Mouse (Mus musculus): ENCODE measurements around the gene Pxt1. TPM values are rescaled to one million over a fixed set of nuclear protein-coding genes. Genes with fewer than 3 reads are reported as not detected.
"Not testable (repeated sequence)": the region's sequence is repeated elsewhere in the genome, so short reads cannot be mapped to it uniquely, and the experiment has no call there.

Gene Pxt1
- total RNA-seq (2021): not detected
- long read RNA-seq, experiment 1: 0 reads
- long read RNA-seq, experiment 2: 0 reads

DNA sequence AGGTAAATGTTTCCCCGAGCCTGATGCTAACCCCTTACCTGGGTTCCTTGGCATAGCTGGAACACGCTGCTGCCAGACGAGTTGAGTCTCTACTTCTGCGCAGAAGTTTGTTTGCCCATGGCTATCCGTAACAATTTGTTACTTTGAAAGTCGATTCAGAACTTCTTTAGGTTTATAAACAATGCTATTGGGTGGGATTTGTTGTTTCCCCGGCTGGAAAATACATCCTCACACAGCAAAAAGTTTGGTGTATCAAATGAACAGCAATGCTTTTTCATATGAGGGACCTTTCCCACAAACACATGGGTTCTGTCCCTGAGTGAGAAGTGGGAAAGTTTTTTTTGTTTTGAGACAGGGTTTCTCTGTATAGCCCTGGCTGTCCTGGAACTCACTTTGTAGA lies at the start of gene Pxt1:
Gene Pxt1 (minus strand): TSS at position 101 of the 400 bp plus-strand sequence.
- no peak for DNase-seq (ENCODE audit: low spot score)

DNA sequence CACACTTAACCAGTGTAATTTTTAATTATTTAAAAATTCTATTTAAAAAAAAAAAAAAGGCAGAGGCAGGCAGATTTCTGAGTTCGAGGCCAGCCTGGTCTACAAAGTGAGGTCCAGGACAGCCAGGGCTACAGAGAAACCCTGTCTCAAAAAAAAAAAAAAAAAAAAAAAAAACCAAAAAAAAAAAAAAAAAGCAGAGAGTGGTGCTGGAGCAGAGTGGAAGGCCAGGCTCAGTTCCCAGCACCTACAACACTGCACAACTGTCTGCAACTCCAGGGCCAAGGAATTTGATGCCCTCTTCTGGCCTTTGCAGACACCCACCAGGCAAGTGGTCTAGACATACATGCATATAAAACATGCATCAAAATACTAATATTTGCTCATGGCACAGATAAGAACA lies 49.4 kb upstream of the Pxt1 start:
- DNase-seq (ENCODE audit: low spot score): not testable (repeated sequence)

DNA sequence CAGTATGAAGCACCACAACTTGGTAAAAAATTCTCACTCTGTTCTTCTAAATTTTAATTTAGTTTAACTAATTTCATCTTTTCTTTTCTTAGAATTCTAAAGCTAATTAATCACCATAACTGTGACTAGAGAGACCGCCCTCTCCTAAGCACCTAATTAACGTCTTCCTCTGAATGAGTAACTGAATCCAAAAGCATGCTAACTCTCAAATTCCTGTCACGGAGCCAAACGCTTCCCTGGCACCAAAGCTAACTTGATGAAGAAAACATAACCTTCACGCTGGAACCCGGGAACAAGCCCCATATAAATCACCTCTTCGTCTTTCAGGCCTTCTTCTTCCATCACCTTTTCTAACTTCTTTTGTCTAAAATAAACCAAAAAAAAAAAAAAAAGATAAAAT lies 48.5 kb upstream of the Pxt1 start:
- DNase-seq (ENCODE audit: low spot score): no peak

GRCm38 (mm10) chr17:28991286-28991685 lies 47.6 kb upstream of the Pxt1 start:
- no peak for DNase-seq (ENCODE audit: low spot score)

DNA sequence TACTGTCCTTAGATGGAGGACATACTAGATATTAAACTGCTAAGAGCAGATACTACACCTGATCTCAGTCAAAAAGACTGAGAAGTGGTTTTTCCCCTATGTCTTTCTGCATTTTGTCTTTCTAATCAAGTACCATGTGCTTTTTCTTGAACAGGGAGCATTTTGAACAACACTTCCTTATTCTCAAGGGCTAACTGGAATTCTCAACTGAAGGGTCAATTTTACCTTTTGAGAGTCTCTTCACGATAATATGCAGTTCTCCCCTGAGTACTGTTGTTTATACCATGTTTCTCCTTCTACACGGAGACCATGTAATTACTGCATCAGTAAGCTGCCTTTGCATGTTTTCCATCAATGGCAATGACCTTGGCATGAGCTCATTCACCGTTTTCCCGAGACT lies 46.4 kb upstream of the Pxt1 start:
- DNase-seq (ENCODE audit: low spot score): no peak

- no peak for DNase-seq (ENCODE audit: low spot score)
These were observed 45.4 kb upstream of the Pxt1 start for GRCm38 (mm10) chr17:28988996-28989395.

DNA sequence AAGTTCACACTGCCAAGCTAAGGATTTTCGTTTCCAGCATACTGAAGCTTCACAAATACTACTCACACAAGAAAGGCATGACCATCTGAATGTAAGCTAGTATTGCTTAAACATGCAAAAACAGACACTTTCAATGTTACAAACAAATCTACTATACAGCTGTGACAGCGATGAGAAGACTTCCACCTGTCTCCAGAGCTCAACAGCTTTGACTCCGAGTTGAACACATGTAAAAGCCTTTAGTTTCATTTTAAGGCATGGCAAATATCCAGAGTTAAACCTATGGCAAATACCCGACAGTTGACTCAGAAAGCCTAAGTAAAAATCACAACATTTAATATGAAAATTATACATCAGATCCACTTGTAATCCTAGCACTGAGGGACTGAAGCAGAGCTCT lies 44.7 kb upstream of the Pxt1 start:
- no peak for DNase-seq (ENCODE audit: low spot score)

GRCm38 (mm10) chr17:28987713-28988112 lies 44.1 kb upstream of the Pxt1 start:
- DNase-seq (ENCODE audit: low spot score): no peak

- DNase-seq (ENCODE audit: low spot score): no peak
These were observed 43.2 kb upstream of the Pxt1 start for GRCm38 (mm10) chr17:28986833-28987232.

DNA sequence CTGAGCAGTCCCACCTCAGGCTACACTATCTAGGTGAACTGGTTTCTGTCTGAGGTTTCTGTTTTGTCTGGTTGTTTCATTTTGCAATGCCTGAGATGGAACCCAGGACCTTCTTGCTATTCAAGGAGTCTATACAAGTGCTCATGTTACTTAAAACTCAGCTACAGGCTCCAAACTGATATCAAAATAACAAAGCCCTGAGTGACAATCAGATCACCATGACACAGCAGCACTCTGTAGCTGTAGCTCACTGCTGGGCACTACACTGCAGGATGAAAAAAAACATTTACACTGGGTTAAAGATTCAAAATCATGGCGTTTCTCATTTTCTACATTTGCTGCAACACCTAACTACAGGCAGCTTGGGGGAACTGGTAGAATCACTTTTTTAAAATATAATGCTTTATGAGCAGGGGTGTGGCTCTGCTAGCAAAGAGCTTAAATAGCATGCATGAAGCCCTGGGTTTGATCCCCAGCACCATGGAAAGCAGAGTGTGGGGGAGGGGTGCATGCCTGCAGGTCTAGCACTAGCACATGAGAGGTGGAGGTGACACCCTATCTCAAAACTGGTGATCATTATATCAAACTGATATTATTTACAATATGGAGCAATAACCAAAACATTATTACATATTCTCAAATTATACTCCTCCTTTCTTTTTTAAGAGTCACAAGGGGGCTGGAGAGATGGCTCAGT lies 41.2 kb upstream of the Pxt1 start:
- DNase-seq (ENCODE audit: low spot score): no peak

DNA sequence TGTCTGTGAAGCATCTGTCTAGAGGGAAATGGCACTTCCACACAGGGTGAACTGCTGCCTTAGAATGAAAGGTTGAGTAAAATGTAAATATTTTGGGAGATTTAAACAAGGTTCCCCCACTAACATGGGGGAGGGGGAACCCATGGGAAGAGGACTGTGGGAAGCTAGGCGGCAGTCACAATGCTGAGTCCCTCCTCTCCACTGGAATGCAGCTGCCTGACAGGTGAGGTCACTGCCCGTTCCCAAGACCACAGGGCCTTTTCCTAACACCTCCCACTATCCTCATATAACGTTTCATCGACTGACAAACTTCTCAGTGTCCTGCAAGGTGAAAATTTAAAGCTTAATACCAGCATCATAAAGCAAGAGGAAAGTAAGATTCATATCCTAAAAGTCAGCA lies 39.0 kb upstream of the Pxt1 start:
- DNase-seq (ENCODE audit: low spot score): no peak

DNA sequence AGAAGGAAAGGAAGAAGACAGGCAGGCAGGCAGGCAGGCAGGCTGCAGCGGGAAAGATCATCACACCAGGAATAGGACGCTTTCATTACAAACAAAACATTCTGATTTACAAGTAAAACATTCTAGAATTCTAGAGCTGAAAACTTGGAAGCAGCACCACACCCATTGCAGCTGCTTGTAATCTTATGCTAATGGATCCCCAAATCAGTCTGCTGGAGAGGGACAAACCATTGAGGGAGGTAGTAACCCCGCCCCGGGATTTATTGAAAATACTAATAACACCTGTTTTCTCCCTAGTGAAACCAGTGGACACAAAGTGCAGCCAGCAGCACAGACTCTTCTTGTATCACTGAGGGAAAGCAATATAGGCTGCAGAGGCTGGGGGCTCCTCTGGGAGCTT lies 37.4 kb upstream of the Pxt1 start:
- no peak for DNase-seq (ENCODE audit: low spot score)

GRCm38 (mm10) chr17:28979091-28979490 lies 35.5 kb upstream of the Pxt1 start:
- DNase-seq (ENCODE audit: low spot score): no peak

DNA sequence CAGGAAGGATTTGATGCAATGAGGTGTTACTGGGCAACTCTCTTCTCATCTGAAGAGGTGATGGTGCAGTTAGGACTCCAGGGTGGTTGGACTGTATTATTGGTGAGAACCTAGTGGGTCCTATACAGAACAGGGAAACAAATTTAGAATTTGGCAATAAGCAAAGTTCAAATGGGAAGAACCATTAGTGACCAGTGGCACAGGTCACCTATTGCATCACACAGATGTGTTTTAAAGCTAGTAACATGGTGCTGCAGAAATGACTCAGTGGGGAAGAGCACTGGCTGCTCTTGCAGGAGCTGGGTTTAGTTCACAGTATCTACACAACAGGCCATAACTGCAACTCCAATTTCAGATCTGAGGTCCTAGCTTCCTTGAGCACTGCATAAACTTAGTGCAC lies 26.5 kb upstream of the Pxt1 start:
- no peak for DNase-seq (ENCODE audit: low spot score)

DNA sequence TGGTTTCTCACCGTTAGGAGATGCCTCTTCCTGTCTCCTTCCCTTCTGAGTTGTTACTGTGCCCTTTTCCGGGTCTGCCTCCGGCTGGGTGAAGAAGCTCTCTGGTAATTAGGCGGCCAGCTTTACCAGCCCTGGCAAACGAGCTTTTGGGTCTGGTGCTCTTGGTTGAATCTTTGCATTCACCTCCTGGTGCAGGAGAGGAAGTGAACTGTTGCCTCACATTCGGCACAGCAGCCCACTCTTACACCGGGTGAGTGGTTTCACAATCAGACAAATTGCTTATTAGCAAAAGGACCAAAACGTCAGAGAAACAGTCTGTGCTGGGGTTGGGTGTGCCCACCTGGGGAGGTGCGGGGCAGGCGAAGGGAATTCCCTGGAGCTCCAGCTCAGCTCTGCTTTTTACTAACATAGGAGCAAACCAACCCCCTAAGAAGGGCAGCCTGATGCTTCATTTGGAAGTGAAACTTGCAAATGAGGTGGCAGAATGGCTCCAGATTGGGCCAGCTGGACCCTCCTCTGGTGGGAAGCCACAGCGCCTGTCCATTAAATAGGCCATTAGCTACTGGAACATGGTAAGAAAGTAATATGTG lies 23.5 kb upstream of the Pxt1 start:
- no peak for DNase-seq (ENCODE audit: low spot score)

- DNase-seq (ENCODE audit: low spot score): no peak
These were observed 18.0 kb upstream of the Pxt1 start for GRCm38 (mm10) chr17:28961596-28961995.

- DNase-seq (ENCODE audit: low spot score): no peak
These were observed 17.0 kb upstream of the Pxt1 start for GRCm38 (mm10) chr17:28960597-28960996.

- DNase-seq (ENCODE audit: low spot score): no peak
These were observed 10.8 kb upstream of the Pxt1 start for GRCm38 (mm10) chr17:28954416-28954815.

GRCm38 (mm10) chr17:28953251-28953650 lies 9.6 kb upstream of the Pxt1 start:
- DNase-seq (ENCODE audit: low spot score): no peak

DNA sequence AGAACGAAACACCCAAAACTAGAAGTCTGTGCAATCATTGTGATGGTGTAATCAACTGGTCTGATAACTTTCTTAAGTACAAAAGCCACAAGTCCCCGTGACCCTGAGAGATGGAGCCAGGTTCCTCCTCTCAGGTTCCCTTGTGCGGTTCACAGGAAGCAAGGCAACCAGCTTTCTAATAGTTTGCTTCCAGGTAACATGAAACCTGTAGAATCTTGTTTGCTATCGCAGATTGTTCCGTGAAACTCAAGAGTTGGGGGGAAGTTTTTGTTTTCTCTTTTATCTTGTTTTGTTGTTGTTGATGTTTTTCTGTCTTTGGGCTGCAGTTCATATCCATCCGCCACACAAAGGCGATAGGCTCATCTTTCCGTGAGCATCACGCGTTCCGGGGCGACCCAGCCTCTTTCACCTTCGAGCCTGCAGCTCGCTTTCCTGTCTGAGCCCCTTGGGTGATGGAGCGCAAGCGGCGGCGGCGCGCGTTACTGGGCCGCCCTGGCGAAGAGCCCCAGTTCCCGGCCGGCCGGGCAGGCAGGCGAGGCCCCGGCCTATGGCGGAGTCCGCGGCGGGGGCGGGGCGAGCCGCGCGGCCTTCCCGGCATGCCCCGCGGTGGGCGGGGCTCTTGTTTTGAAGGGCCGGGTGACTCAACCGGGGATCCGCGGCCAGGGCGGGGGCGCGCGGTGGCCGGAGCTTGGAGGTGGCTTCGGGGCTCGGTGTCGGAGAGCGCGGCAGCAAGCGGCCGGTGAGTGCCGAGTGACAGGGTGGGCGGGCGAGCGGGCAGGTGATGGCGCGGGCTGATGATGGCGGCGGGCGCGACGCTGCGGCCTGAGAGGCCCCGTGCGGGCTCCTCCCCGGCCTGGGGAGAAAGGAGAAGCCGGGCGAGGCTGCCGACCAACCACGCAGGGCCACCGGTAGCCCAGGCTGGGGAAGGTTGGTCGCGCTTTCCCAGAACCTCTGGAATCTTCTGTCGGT lies 8.5 kb upstream of the Pxt1 start, which contains the start of gene Kctd20:
Gene Kctd20 (plus strand): TSS at position 120 of the 969 bp plus-strand sequence.
- peak; percentile 92 for DNase-seq (ENCODE audit: low spot score)

GRCm38 (mm10) chr17:28950751-28951150 lies 7.1 kb upstream of the Pxt1 start:
- DNase-seq (ENCODE audit: low spot score): no peak

DNA sequence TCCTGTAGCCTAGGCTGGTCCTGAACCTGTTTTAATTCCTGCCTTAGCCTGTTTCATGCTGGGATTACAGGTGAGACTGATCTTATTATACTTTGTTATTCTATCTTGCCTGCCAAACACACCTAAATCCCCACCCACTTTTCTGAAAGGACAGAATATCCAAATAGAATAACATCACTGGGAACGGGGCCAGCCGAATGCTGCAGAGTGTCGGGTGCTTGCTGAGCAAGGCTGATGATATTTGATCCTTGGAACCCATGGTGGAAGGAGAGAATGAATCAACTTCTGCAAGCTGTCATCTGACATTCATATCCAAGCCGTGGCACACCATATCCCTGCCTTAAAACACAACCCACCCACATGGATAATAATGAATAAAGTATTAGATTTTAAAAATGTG lies 5.0 kb upstream of the Pxt1 start:
- peak; percentile 45 for DNase-seq (ENCODE audit: low spot score)

All from gastrocnemius, adult 18-20 months (tissue).